Mouse (Mus musculus) lung, embryonic 16.5 days (tissue): Measurements from ENCODE around the gene Crebzf. TPM values are rescaled to one million over a fixed set of nuclear protein-coding genes. Genes with fewer than 3 reads are reported as not detected.

Experiments used
- ATAC-seq: fragments of 200-750 bp; cut with Nextera tagmentation; 2 replicates; pipeline ENCODE4 v1.8.0; 2017; ENCODE audit warnings: low read depth, mild to moderate bottlenecking, moderate library complexity
- H3K27ac ChIP-seq: fragments of 300-500 bp; sonication (generic); 2 replicates; pipeline ENCODE4 v1.5.1; 2014; ENCODE audit warnings: mild to moderate bottlenecking, control low read depth, low read length
- H3K27me3 ChIP-seq: fragments of 300-500 bp; sonication (generic); 2 replicates; pipeline ENCODE4 v1.6.1; 2014; ENCODE audit warnings: low read depth, low read length, mixed read lengths; ENCODE audit not compliant: control insufficient read depth, insufficient read depth
- H3K36me3 ChIP-seq: fragments of 300-500 bp; sonication (generic); 2 replicates; pipeline ENCODE4 v1.6.1; 2014; ENCODE audit warnings: low read length; ENCODE audit not compliant: control insufficient read depth, insufficient read depth
- H3K4me1 ChIP-seq: fragments of 300-500 bp; sonication (generic); replicated peaks from 2 replicates; pipeline ENCODE4 v1.6.1; 2014; ENCODE audit warnings: low read length, mixed read lengths; ENCODE audit not compliant: control insufficient read depth, insufficient read depth
- H3K4me2 ChIP-seq: fragments of 300-500 bp; sonication (generic); 2 replicates; pipeline ENCODE4 v1.6.1; 2014; ENCODE audit warnings: low read depth, low read length, control low read depth
- H3K4me3 ChIP-seq: fragments of 300-500 bp; sonication (generic); 2 replicates; pipeline ENCODE4 v1.5.1; 2014; ENCODE audit warnings: mild to moderate bottlenecking, low read length, control low read depth
- H3K9ac ChIP-seq: fragments of 300-500 bp; sonication (generic); 2 replicates; pipeline ENCODE4 v1.6.1; 2014; ENCODE audit warnings: low read length, control low read depth
- H3K9me3 ChIP-seq: fragments of 300-500 bp; sonication (generic); 2 replicates; pipeline ENCODE4 v1.6.1; 2016; ENCODE audit warnings: low read length; ENCODE audit not compliant: control insufficient read depth
- WGBS: fragments of 180-500 bp; shearing (Covaris S2); extraction: QIAGEN DNeasy Blood & Tissue Kit; methylation state at CpG from one replicate; pipeline ENCODE4 v1.1.7; 2014; 5-methylcytosine and 5-hydroxymethylcytosine counted together
- polyA plus RNA-seq: library from polyadenylated mRNA; unstranded; fragments of >200 nt; fragmentation: Nextera tagmentation; extraction: Ambion mirVana; gene quantifications from 2 replicates; pipeline ENCODE4 v1.2.1, GENCODE M21; 2015

Crebzf gene
- 15.6 and 16.2 TPM in 2 replicates for polyA plus RNA-seq

- H3K36me3 ChIP-seq = peaks cover 2% of the 10 kb centered on the region; the same call in 1 of the 2 replicates
- peak within 1 kb of the TSS; percentile 99 for H3K9ac ChIP-seq
- no peaks in the 10 kb centered on the region; the same call in 1 of the 2 replicates for H3K4me1 ChIP-seq
- WGBS = 0% methylated on average over 45 of the region's 54 CpGs
- H3K9me3 ChIP-seq = no peaks in the 10 kb centered on the region
- peak within 1 kb of the TSS; percentile 98 for H3K27ac ChIP-seq
- peak within 1 kb of the TSS; percentile 97 for H3K4me3 ChIP-seq
- H3K4me2 ChIP-seq = peak within 1 kb of the TSS; percentile 70
- ATAC-seq = peak; percentile 97
- H3K27me3 ChIP-seq = no peaks in the 10 kb centered on the region
These were observed at the start of gene Crebzf for GRCm38 (mm10) chr7:90442518-90443080. Crebzf (plus strand) TSS chr7:90442729.

GRCm38 (mm10) chr7:90395073-90395472 is 47.5 kb upstream of the Crebzf start:
- no peak overlapping the region for H3K9ac ChIP-seq
- H3K27ac ChIP-seq = no peak overlapping the region
- no peaks in the 10 kb centered on the region for H3K27me3 ChIP-seq
- no peak for ATAC-seq
- H3K36me3 ChIP-seq = no peaks in the 10 kb centered on the region
- no peak overlapping the region for H3K4me3 ChIP-seq
- no peak overlapping the region for H3K4me2 ChIP-seq
- no peaks in the 10 kb centered on the region; the same call in 1 of the 2 replicates for H3K4me1 ChIP-seq
- 22% methylated on average over 4 of the region's 4 CpGs for WGBS
- H3K9me3 ChIP-seq = no peaks in the 10 kb centered on the region

GRCm38 (mm10) chr7:90395928-90396327 is 46.6 kb upstream of the Crebzf start:
- Histone ChIP-seq H3K36me3 (no peaks in the 10 kb centered on the region), H3K9me3 (no peaks in the 10 kb centered on the region), H3K27me3 (no peaks in the 10 kb centered on the region), H3K4me1 (no peaks in the 10 kb centered on the region; the same call in 1 of the 2 replicates), H3K4me3 (no peak overlapping the region), H3K4me2 (no peak overlapping the region), H3K9ac (no peak overlapping the region), H3K27ac (no peak overlapping the region)
- no peak for ATAC-seq
- 42% methylated on average over 5 of the region's 5 CpGs for WGBS

GRCm38 (mm10) chr7:90409934-90410333 is 32.6 kb upstream of the Crebzf start:
- H3K4me1 ChIP-seq = no peaks in the 10 kb centered on the region
- ATAC-seq = no peak
- WGBS = 37% methylated on average over 3 of the region's 3 CpGs

GRCm38 (mm10) chr7:90426020-90427001 is 16.2 kb upstream of the Crebzf start, which contains the start of gene Ccdc89:
Ccdc89 (plus strand) TSS chr7:90426577.
- H3K9me3 ChIP-seq = no peaks in the 10 kb centered on the region
- H3K27me3 ChIP-seq = no peaks in the 10 kb centered on the region
- 18% methylated on average over 29 of the region's 29 CpGs for WGBS
- H3K4me3 ChIP-seq = peak within 1 kb of the TSS; percentile 44
- 0 out of 2 replicates have a peak, but pooled peaks cover 2% of the 10 kb centered on the region for H3K4me1 ChIP-seq
- H3K36me3 ChIP-seq = no peaks in the 10 kb centered on the region
- H3K4me2 ChIP-seq = peak within 1 kb of the TSS; percentile 72
- peak within 1 kb of the TSS; percentile 56 for H3K9ac ChIP-seq
- H3K27ac ChIP-seq = no peak within 1 kb of the TSS
- peak; percentile 100 for ATAC-seq

More at GRCm38 (mm10) chr7:90409934-90410333, 32.6 kb upstream of the Crebzf start:
- Histone ChIP-seq H3K27me3 (no peaks in the 10 kb centered on the region), H3K4me2 (no peak overlapping the region), H3K36me3 (no peaks in the 10 kb centered on the region), H3K4me3 (no peak overlapping the region), H3K27ac (no peak overlapping the region), H3K9ac (no peak overlapping the region), H3K9me3 (no peaks in the 10 kb centered on the region)

DNA sequence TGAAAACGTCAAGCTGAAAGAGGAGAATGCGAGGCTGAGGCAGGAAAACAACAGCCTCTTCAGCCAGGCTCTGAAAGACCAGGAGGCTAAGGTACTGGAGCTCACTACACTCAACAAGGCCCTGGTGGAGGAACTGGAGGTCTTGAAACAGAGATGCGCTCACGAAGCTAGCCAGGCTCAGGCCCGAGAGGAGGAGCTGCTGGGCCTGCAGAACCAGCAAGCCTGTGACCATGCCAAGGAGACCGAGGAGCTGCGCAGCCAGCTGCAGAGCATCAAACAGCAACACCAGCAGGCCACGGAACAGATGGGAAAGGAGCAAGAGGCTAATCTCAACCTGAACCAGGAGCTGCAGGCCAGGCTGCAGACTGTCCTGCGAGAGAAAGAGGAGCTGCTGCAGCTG is 15.5 kb upstream of the Crebzf start:
- no peak for ATAC-seq

GRCm38 (mm10) chr7:90432221-90432620 is 10.3 kb upstream of the Crebzf start:
- H3K36me3 ChIP-seq = no peaks in the 10 kb centered on the region
- H3K9me3 ChIP-seq = no peaks in the 10 kb centered on the region
- H3K4me1 ChIP-seq = no peaks in the 10 kb centered on the region
- no peak overlapping the region for H3K27ac ChIP-seq
- H3K9ac ChIP-seq = no peak overlapping the region
- H3K4me3 ChIP-seq = no peak overlapping the region
- no peak for ATAC-seq
- H3K4me2 ChIP-seq = no peak overlapping the region
- H3K27me3 ChIP-seq = no peaks in the 10 kb centered on the region

More for the DNA sequence above, 15.5 kb upstream of the Crebzf start:
- Histone ChIP-seq H3K4me3 (peak overlapping the region; percentile 44), H3K27me3 (no peaks in the 10 kb centered on the region), H3K9me3 (no peaks in the 10 kb centered on the region), H3K4me2 (peak overlapping the region; percentile 72), H3K4me1 (0 out of 2 replicates have a peak, but pooled peaks cover 2% of the 10 kb centered on the region), H3K36me3 (no peaks in the 10 kb centered on the region), H3K27ac (no peak overlapping the region), H3K9ac (peak overlapping the region; percentile 56; the same call in 1 of the 2 replicates)
- WGBS = 53% methylated on average over 9 of the region's 9 CpGs

- H3K9ac ChIP-seq = no peak overlapping the region
- WGBS = 74% methylated on average over 4 of the region's 4 CpGs
- H3K36me3 ChIP-seq = no peaks in the 10 kb centered on the region
- no peaks in the 10 kb centered on the region for H3K4me1 ChIP-seq
- no peak overlapping the region for H3K27ac ChIP-seq
- no peaks in the 10 kb centered on the region for H3K9me3 ChIP-seq
- H3K27me3 ChIP-seq = no peaks in the 10 kb centered on the region
- ATAC-seq = no peak
- H3K4me2 ChIP-seq = no peak overlapping the region
- no peak overlapping the region for H3K4me3 ChIP-seq
These were observed 2.5 kb upstream of the Crebzf start for GRCm38 (mm10) chr7:90440044-90440443.

- no peaks in the 10 kb centered on the region for H3K9me3 ChIP-seq
- H3K4me2 ChIP-seq = peak overlapping the region; percentile 70
- ATAC-seq = peak; percentile 2; the same call in 1 of the 2 replicates
- no peaks in the 10 kb centered on the region; the same call in 1 of the 2 replicates for H3K4me1 ChIP-seq
- H3K27me3 ChIP-seq = no peaks in the 10 kb centered on the region
- WGBS = 12% methylated on average over 4 of the region's 4 CpGs
- peak overlapping the region; percentile 99 for H3K9ac ChIP-seq
- peak overlapping the region; percentile 98 for H3K27ac ChIP-seq
- H3K36me3 ChIP-seq = no peaks in the 10 kb centered on the region; the same call in 1 of the 2 replicates
- peak overlapping the region; percentile 97 for H3K4me3 ChIP-seq
These were observed 459 bp upstream of the Crebzf start for GRCm38 (mm10) chr7:90442070-90442469.
